Comparison of ENCODE assay signal across 16 mouse cellular contexts in the genomic region with DNA sequence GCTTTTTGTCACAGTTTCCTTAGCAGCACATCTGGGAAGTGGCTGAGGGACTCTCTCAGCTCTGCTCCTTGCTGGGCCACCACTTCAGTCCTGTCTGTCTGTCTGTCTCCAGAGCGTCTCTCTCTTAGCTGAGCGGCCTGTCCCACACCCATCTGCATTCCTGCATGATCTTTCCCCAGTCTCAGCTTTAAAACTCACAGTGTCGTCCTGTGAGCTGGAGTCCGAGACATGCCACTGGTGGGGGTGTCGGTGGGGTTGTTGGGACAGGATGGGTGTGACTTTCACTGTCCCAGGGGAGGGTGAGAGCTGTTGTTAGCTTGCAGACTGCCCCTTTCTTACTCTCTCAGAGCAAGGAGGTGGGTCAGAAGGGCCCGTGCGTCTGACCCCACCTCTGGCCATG. TPM values are rescaled to one million over a fixed set of nuclear protein-coding genes. Genes with fewer than 3 reads are reported as not detected.
"Had no signal": no experiment of that assay in that cellular context is flagged by ENCODE, and none has a peak within 500 bp of the region (broad histone marks: within the 10 kb centered on the region; RNA-seq: fewer than 3 reads in every experiment).

No protein-coding gene starts in this region.

- H3K9ac ChIP-seq: neural tube, embryonic 13.5 days; neural tube, embryonic 15.5 days; stomach, embryonic 15.5 days had no signal

- H3K4me2 ChIP-seq: neural tube, embryonic 13.5 days; neural tube, embryonic 15.5 days; stomach, embryonic 15.5 days had no signal

- DNase-seq: retina, postnatal 1 day; right cerebral cortex, adult 18-20 months; right cerebral cortex, postnatal 25 days; right cerebral cortex, postnatal 4 days; spleen, adult 18-20 months; thymus, adult 18-20 months; thymus, adult 2 months; thymus, postnatal 14 days; thymus, postnatal 25 days; thymus, postnatal 36 days; thymus, postnatal 4 days had no signal

- H3K9me3 ChIP-seq: neural tube, embryonic 13.5 days; neural tube, embryonic 15.5 days; stomach, embryonic 15.5 days had no signal

- H3K4me3 ChIP-seq: neural tube, embryonic 13.5 days; neural tube, embryonic 15.5 days; stomach, embryonic 15.5 days had no signal

- H3K27ac ChIP-seq: neural tube, embryonic 13.5 days; neural tube, embryonic 15.5 days; stomach, embryonic 15.5 days; stomach, postnatal 0 days had no signal

- H3K36me3 ChIP-seq: stomach, embryonic 15.5 days had no signal

RNA-seq across cellular contexts. Expression of a gene that starts 36.9 kb away (rescaled TPM):
- polyA plus RNA-seq: thymus, postnatal 0 days had no signal
